Mouse (Mus musculus) kidney, adult 18-20 months (tissue): ENCODE results near the gene Cnga1.
"Not testable (repeated sequence)": the region's sequence is repeated elsewhere in the genome, so short reads cannot be mapped to it uniquely, and the experiment has no call there.

Experiments
- DNase-seq: peaks from one replicate; pipeline ENCODE4 v3.0.0; 2021

Cnga1 gene

DNA sequence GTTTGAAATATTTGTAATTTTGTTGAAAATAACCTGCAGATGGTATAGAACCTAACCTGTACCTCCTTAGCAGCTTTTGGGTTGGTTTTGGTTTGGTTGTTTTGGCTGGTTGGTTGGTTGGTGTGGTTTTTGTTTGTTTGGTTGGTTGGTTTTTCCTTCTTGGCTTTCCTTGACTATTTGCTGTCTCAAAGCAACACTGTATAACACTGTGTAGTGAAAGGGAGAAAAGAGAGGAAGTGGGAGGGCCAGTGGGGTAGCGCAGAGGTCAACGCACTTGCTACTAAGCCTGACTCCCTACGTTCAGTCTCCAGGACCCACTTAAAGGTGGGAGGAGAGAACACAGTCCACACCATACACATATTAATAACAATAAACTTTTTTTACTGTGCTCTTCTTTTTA, 7.5 kb downstream of the Cnga1 start:
- no peak for DNase-seq

DNA sequence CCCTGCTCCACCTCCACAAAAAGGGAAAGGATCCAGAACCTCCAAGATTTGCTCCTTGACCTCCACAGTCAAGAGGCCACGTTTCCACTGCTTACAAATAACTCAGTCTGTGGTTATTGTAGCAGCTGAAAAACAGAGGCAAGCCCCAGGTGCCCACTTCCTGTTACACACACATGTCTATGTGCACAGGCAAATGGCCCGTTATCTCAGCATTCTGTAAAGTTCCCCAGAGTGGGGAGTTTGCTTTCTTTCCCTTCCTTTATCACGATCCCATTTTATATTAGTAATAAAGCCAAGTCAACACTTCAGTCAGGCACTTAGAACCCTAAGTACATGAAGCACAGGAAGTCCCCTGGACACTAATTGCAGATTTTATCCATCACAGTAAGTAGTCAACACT, 8.0 kb downstream of the Cnga1 start:
- DNase-seq: no peak

DNA sequence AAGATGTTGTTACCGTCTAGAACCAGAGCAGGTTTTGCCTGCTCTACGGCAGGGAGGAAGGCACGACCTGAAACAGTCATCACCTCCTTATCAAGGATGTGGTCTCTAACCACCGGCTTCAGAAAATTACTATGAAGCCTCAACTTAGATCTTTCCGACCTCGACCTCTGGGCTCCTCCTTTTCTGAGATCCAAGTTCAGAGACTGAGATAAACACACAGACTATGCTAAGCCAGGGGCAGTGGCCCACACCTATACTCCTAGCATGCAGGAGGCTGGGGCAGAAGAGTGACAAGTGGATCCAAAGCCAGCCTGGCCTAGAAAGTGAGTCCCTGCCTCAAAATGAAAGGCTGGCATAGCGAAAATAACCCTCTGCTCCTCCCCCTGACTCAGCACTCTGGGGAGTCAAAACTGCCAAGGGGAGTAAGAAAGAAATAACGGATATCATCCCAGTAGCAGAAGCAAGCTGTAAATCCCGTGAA, 9.2 kb downstream of the Cnga1 start:
- no peak for DNase-seq

DNA sequence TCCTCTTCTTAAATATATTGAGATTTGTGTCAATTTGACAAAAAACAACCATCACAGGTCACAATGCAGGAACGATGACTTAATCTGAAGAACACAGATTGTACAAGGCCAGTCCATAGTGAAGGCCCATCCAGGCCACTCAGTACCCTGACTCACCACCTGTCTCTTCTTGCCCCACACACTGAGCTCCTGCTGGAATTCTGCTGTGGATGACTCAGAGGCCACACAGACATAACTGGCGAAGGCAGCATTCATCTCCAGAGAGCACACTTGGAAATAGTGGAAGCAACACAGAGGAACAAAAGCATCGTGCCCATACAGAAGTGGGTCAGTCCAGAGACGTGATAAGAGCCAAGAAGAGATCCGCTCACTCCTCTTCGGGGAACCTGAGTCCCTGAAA, 14.0 kb downstream of the Cnga1 start:
- DNase-seq: no peak

DNA sequence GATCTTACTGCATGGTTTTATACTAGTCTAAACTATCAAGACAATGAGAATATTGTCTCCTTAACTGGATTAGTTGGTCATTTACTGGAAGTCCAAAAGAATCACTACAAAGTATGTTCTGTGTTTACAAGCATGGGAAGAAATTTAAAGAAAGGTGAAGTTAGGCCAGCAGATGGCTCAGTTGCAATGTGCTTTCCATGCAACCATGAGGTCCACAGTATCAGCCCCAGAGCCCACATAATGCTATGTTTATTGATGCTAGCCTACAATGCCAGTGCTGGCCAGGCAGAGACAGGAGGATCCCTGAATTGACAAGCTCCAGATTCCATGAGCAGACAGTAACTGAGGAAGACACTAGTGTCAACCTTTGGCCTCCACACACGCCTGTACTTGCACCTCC, 23.1 kb downstream of the Cnga1 start:
- no peak for DNase-seq

DNA sequence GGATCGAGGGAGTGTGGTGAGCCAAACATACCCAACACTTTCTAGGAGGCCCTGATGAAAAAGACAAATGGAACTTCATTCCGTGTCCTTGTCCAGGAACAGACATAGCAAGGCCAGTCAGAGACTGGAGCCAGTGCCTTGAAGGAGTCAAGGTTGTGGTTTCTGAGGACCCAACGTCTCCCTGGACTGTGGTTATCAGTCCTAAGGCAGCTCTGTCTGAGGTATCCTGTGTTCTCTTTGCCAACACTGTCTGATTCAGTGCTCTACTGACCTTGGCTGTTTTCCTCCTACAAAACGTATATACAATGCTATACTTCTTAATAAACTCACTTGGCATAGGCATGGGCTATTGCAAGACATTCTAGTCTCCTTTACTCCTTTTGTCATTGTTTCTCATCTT, 26.7 kb downstream of the Cnga1 start:
- no peak for DNase-seq

DNA sequence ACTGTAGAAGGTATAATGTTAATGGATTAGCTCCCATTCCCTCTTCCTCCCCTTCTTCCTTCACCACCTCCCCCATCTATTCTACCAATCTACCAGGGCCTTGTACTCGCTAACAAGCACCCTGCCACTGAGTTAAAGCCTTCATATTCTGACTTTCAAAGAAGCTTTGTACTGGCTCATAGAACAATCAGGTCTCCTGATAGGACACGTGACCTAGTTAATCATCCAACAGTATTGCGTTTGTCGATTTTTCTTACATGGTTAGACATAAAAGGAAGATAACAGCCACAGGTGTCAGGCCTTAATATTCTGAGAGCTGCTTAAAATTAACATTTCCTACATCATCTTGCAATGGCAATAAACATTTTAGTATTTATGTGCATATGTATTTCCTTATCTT, 40.9 kb downstream of the Cnga1 start:
- no peak for DNase-seq

DNA sequence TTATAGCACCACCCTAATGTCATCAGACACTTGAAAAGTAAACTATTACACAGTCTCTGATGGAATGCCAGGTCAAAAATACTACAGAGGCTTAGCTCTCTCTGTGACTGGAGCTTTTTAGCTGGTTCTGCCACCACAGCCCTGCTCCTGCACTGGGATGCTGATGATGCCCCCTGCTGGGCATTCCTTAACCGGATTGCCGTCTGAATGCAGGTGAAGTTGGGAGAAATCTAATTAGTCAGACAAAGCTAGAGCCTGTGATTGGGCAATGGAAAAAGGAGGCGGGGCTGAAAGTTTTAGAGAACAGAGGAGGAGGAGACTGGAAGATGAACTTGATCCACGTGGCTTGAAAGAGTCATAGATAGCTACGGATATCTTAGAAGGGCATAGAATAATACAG, 43.1 kb downstream of the Cnga1 start:
- DNase-seq: peak; percentile 80

DNA sequence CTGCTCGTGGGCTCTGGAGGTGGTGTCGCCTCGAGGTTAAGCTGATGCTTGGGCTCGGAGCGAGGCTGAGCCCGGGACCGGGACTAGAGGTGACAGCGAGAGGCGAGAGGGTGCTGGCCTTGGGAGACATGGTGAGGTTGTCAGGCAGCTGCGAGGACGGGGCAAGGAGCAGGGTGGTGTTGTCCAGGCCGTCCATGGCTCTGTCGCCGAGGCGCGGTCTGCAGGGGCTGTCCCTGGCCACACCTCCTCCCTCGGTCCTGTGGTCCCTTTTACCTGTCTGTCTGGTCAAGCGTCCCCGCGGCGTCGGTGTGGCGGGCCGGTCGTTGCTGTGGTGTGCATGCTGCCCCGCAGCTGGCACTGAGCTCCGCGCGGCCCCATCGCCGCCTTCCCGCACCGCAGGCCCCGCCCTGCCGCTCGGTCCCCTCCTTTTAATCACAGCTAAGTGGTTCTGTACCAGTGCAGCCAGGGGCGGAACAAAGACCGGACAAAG, 56.8 kb downstream of the Cnga1 start, which contains the start of gene Gm5868:
Gm5868 (minus strand) TSS at position 360 of the 490 bp plus-strand sequence.
- no peak for DNase-seq

DNA sequence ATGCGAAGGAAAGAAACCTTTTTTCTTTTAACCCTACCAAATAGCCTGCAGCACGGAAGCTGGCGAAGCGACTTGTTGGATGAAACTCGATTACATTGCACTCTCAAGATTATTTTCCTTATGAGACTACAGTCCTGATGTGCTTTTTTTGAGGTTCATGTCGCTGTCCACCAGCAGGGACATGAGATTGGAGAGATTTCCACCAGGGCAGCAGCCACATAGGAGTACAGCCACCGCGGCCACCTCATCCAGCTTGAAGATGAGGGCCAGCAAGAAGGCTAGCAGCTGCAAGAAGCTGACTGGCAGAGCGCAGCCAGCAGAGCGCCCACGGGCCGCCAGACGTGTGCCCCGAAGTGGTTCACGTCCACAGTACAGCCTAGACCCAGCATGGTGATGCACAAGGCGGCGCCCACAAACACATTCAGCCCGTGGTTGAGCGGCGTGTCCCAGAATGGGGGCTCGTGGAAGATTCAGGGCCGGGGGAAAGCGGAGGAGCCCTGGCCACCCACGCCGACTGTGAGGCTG, 57.3 kb downstream of the Cnga1 start:
- DNase-seq: not testable (repeated sequence)

DNA sequence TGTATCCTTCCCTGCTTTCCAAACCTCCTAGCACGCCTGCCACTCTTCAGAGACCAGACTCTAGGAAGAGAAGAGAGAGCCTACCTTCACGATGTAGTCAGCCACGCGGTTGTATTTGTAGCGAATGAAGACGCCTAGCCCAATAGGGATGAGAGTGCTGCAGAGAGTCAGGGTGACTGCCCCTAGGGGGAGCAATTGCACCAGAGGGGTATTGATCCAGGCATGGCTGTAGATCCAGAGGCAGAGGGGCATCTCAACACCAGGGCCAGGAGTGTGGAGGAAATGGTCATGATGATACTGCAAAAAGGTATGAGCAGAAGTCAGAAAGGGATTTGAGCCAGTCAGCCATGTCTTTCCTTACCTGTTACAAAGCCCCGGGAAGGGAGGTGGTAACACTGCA, 58.0 kb downstream of the Cnga1 start:
- peak; percentile 21 for DNase-seq

DNA sequence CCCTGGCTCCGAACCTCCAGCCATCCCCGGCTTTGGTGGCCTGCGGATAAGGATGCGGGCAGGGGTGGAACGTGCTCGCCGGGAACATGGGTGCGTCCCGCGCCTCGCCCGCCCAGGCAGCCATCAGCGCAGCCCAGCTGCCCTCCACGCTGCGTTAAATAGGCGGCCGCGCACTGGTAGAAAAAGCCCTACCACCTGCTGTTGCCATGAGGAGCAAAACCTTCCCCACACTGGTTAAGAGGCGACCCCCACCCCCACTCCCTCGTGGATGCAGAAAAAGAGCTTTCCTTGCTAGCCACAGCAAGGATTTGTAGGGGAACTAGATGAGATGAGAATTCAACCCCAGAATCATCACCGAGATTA, 63.1 kb downstream of the Cnga1 start, which contains the start of gene Zar1:
Zar1 (minus strand) TSS at position 285 of the 363 bp plus-strand sequence.
- not testable (repeated sequence) for DNase-seq

DNA sequence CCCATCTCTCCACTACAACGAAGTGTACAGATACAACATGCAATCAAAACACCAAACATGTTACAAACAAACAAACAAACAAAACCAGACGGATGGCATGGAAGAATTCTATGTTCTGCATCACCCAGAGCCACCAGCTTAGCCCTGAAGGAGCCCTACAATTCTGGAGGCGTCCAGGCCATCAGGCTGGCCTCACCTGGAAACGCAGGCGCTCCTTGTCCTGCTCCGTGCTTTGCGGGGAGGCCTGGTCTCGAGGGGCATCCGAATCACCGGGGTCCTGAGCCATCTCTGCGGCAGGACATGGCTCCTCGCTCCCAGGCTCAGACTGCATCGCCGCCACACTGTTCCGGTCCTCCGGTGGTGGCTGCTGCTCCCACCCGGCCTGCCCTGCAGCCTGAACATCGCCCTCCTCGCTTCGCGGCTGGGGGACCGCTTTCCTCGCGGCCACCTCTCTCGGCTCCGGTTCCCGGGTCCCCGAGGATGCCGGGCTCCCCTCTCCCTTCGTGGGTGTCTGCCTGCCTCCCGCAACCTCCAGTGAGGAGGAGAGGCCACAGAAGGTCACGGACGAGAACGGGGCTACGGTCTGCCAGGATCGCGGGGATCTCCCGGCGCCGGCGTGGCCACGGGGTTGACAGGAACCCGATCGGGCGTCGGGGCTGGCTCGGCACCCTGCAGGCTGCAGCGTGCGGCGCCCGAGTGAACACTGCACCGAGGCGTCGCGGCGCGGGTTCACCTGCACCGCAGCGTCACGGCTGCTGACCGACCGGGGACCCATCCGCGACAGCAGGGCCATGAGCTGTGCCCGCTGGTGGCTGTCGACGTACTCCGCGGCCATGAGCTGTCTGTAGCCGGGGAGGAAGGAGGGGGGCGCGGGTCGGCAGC, 63.7 kb downstream of the Cnga1 start:
- not testable (repeated sequence) for DNase-seq

DNA sequence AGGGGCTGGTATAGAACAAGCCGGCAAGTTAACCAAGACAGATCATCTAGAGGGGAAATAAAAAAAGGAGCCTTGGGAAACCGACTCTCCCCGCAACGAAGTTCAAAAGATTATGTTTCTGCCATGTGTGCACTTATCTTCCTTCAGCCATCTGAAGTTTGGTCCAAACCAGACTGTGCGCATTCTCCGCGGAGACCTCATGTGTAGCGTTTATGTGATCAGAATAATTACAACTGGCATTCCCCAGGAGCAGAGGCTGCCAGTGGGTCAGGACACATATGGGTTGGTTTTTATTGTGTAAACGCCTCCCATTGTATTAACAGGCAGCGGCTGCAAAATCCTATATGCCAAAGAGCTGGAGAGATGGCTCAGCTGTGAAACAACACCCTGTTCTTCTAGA, 64.5 kb downstream of the Cnga1 start:
- DNase-seq: not testable (repeated sequence)

DNA sequence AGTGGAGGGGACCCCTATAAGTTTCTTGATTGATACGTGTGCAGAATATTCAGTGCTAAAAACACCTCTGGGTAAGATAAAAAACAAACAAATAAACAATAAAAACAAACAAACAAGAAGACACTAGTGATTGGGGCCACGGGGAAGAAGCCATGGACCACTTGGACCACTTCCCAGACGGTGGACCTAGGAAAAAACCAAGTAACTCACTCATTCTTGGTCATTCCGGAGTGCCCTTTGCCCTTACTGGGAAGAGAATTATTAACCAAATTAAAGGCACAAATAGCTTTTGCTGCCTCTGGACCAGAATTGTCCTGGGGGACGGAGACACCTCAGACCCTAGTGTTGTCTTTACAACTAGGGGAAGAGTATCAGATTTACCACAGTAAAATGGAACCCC, 78.5 kb downstream of the Cnga1 start:
- DNase-seq: peak; percentile 38

DNA sequence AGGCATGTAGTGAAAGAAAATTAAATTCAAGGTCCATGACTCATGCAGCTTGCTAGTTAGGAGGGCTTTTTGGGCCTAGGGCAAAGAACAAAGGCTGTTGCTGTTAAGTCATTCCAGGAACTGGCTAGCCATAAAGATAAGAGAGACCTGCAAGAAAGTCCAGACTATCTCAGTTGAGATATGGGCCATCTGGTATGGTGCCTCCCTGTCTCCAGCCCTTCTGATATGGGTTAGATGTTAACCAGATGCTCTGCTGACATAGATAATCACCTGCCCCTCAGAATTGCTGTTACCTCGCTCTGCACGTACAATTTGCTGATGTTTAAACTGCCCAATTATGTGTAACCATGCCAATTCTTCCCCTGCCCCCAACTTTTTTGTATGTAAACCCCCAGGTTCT, 80.9 kb downstream of the Cnga1 start:
- not testable (repeated sequence) for DNase-seq

DNA sequence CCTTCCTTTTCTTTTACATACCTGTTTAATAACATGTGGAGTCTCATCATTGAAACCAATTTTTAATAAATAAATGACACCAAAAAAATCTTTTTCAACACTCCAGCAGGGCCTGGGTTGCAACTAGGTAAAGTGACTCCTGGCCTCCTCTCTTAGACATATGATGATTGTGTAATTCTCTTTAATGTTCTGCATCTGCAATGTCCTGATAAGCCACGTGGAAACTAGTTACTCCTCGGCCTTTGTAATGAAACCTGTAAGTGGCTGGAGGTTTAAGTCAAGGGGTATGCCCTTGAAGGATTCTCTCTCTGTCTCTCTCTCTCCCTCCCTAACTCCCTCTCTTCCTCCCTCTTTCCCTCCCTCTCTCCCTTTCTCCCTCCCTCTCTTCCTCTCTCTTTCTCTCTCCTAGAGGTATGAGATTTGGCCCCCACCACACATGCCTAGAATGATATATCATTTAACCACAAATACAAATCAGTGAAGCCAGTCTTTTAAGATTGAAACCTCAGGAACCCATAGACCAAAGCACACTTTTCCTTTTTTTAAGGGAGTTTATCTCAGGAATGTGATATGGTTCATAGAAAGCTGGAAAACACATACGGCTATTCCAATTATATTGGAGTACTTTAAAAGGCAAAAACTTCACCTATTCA, 83.0 kb downstream of the Cnga1 start:
- no peak for DNase-seq

DNA sequence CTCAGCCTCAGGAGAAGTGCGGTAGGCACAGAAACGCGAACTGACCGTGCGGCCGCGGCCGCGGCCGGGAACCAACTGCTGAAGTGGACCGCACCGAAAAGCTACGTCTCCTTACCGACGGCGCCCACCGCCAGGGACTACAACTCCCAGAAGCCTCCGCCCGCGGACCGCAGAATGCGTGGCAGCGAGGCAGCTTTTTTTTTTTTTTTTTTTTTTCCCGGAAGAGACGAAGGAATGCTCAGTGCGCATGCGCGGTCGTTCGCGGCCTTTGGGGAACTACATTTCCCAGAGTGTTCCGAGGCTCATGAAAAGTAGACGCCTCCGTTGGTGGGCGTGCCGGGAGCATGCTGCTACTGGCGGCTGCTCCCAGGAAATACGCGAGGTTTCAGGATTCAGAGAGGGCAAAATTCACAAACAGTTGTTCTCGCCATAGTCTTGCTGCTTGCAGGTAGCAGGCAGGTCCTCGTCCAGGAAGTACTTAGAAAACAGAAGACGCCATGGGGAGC, 84.5 kb downstream of the Cnga1 start, which contains the start of gene Nfxl1:
Nfxl1 (minus strand) TSS at position 141 of the 506 bp plus-strand sequence.
- peak; percentile 96 for DNase-seq

DNA sequence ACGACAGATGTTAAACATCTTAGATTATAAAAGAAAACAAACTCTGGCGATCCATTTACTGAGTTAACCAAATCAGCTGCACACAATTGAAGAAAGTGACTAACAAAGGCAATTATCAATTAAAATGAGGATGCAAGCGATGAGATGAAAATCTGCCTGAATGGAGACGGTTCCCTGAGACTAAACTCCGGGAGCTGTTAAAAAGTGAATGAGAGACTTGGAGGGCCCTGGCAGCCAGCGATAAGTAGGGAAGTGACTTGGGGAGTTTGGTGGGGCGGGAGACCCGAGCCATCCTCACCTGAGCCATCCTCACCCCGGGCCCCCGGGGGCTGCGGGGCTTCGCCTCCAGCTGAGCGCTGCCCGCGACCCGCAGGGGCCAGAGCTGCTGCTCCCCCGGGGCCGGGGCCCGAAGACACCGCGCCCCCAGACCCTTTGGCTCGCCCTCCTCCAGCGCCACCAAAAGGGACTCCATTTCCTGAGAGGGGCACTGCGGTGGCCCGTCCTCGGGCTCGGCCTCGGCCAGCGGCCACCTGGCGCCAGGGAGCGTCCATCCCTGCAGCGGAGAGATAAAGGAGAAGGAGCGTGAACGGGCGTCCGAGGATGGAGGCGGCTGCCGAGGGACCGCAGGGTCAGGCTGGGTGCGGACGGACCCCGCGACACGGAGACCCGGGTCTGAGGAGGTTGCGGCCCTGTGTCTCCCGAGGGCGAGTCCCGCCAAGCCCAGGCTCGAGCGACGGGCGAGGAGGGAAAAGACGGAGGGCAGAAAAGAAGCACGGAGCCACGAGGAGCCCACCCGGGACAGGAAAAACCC, 85.2 kb downstream of the Cnga1 start:
- DNase-seq: no peak

DNA sequence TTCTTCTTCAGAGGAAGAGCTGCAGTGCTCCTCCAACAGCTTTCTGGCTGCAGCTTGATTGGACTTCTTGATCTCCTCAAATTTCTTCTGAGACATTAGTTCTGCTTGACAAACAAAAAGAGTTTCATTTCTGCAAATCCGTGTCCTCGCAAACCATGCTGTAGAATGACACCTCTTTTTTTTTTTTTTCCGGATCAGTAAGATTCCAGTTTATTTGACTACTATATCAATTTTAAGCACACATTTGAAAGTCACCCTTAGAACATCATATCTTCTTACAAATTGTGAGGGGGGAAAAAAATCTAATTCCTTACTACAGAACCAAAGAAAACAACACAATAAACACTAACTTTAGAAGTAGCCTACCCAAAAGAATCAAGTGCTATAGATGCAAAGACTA, 87.8 kb downstream of the Cnga1 start:
- DNase-seq: no peak
